Mouse (Mus musculus) cortical plate, adult 2 months (tissue): Measurements from ENCODE around the gene Serpinf2. TPM values are rescaled to one million over a fixed set of nuclear protein-coding genes. Genes with fewer than 3 reads are reported as not detected.
"Not testable (repeated sequence)": the region's sequence is repeated elsewhere in the genome, so short reads cannot be mapped to it uniquely, and the experiment has no call there.

Experiments
- H3K27ac ChIP-seq: fragments of 200-500 bp; 2 replicates; pipeline ENCODE4 v1.5.1; 2012; ENCODE audit warnings: low read length, control low read depth, inconsistent platforms; ENCODE audit not compliant: insufficient read depth
- H3K4me1 ChIP-seq: fragments of 200-500 bp; 2 replicates; pipeline ENCODE4 v1.6.1; 2011; ENCODE audit warnings: low read length; ENCODE audit not compliant: control insufficient read depth, insufficient read depth
- H3K4me3 ChIP-seq: fragments of 200-500 bp; 2 replicates; pipeline ENCODE4 v1.5.1; 2011; ENCODE audit warnings: mild to moderate bottlenecking, low read length, control low read depth; ENCODE audit not compliant: insufficient read depth
- CTCF ChIP-seq: fragments of 200-500 bp; IDR thresholded peaks from 2 replicates; pipeline ENCODE4 v1.5.1; 2011; ENCODE audit warnings: mild to moderate bottlenecking, control low read depth, low read length; ENCODE audit not compliant: insufficient read depth; ENCODE audit errors: extremely low read depth
- POLR2A ChIP-seq: fragments of 200-500 bp; IDR thresholded peaks from 2 replicates; pipeline ENCODE4 v1.6.1; 2011; ENCODE audit warnings: mild to moderate bottlenecking, low read length, control low read depth; ENCODE audit not compliant: insufficient read depth; ENCODE audit errors: extremely low read depth
- polyA plus RNA-seq: library from polyadenylated mRNA; depleted of rRNA; stranded (reverse); fragments of >200 nt; gene quantifications from 2 replicates; pipeline ENCODE4 v1.2.3, GENCODE M21; 2012; rRNA removed

The Serpinf2 gene
- polyA plus RNA-seq, 1 experiment, result 0.15 TPM

- H3K4me1 ChIP-seq, result peaks cover 7% of the 10 kb centered on the region
- no peak overlapping the region for H3K4me3 ChIP-seq
- no peak overlapping the region for H3K27ac ChIP-seq
- TF ChIP-seq POLR2A, result no peak
- no peak for TF ChIP-seq CTCF
Observed at GRCm38 (mm10) chr11:75403301-75404052, 35.9 kb downstream of the Serpinf2 start.

- TF ChIP-seq POLR2A (no peak), CTCF (peak; percentile 77)
- Histone ChIP-seq H3K27ac (no peak overlapping the region), H3K4me1 (peaks cover 8% of the 10 kb centered on the region), H3K4me3 (no peak overlapping the region)
Observed at GRCm38 (mm10) chr11:75402271-75402690, 37.1 kb downstream of the Serpinf2 start.

- Histone ChIP-seq H3K4me1 (peaks cover 8% of the 10 kb centered on the region), H3K4me3 (no peak overlapping the region), H3K27ac (no peak overlapping the region)
- TF ChIP-seq POLR2A (no peak), CTCF (no peak)
Observed at GRCm38 (mm10) chr11:75400099-75400498, 39.3 kb downstream of the Serpinf2 start.

GRCm38 (mm10) chr11:75399411-75399841, 40.0 kb downstream of the Serpinf2 start:
- H3K27ac ChIP-seq, result 0 out of 2 replicates have a peak overlapping the region, but pooled peaks have one; percentile 1

GRCm38 (mm10) chr11:75397452-75397851, 41.9 kb downstream of the Serpinf2 start:
- TF ChIP-seq CTCF (no peak), POLR2A (no peak)
- H3K4me1 ChIP-seq, result peaks cover 8% of the 10 kb centered on the region
- H3K27ac ChIP-seq, result no peak overlapping the region
- H3K4me3 ChIP-seq, result no peak overlapping the region

More at GRCm38 (mm10) chr11:75399411-75399841, 40.0 kb downstream of the Serpinf2 start:
- Histone ChIP-seq H3K4me3 (no peak overlapping the region), H3K4me1 (peaks cover 8% of the 10 kb centered on the region)
- no peak for TF ChIP-seq CTCF
- no peak for TF ChIP-seq POLR2A

- peaks cover 8% of the 10 kb centered on the region for H3K4me1 ChIP-seq
- TF ChIP-seq CTCF, result no peak
- TF ChIP-seq POLR2A, result no peak
- no peak overlapping the region for H3K27ac ChIP-seq
- H3K4me3 ChIP-seq, result no peak overlapping the region
Observed at GRCm38 (mm10) chr11:75395611-75396010, 43.8 kb downstream of the Serpinf2 start.

- H3K27ac ChIP-seq, H3K4me3 ChIP-seq, H3K4me1 ChIP-seq: not testable (repeated sequence)
Observed at GRCm38 (mm10) chr11:75383529-75383928, 55.9 kb downstream of the Serpinf2 start.

Other genes starting within 250 kb of the Serpinf2 start
- gene Dph1, start 248.3 kb downstream of the Serpinf2 start, polyA plus RNA-seq, result 29.1 and 30.9 TPM in 2 replicates
- gene Rtn4rl1, start 245.8 kb downstream of the Serpinf2 start, polyA plus RNA-seq, result 37.9 and 40.1 TPM in 2 replicates
- 31.6 and 36.1 TPM in 2 replicates for gene Rpa1, start 91.3 kb downstream of the Serpinf2 start, polyA plus RNA-seq
- gene Smyd4, start 91.2 kb downstream of the Serpinf2 start, polyA plus RNA-seq, result 9.5 and 10.0 TPM in 2 replicates
- 13.7 and 15.9 TPM in 2 replicates for gene Serpinf1, start 16.9 kb downstream of the Serpinf2 start, polyA plus RNA-seq
- 12.8 and 14.1 TPM in 2 replicates for gene Wdr81, start 15.1 kb upstream of the Serpinf2 start, polyA plus RNA-seq
- gene Tlcd2, start 22.1 kb upstream of the Serpinf2 start, polyA plus RNA-seq, result 0.89 and 1.3 TPM in 2 replicates
- 88.8 and 89.2 TPM in 2 replicates for gene Prpf8, start 47.2 kb upstream of the Serpinf2 start, polyA plus RNA-seq
- 2.8 TPM in 2 replicates for gene Rilp, start 70.5 kb upstream of the Serpinf2 start, polyA plus RNA-seq
- gene Scarf1, start 73.9 kb upstream of the Serpinf2 start, polyA plus RNA-seq, result 2.7 and 3.2 TPM in 2 replicates
- 32.0 and 34.3 TPM in 2 replicates for gene Slc43a2, start 92.1 kb upstream of the Serpinf2 start, polyA plus RNA-seq
- 259 TPM in 2 replicates for gene Pitpna, start 148.5 kb upstream of the Serpinf2 start, polyA plus RNA-seq
- 66.1 and 68.9 TPM in 2 replicates for gene Inpp5k, start 191.4 kb upstream of the Serpinf2 start, polyA plus RNA-seq
- gene Myo1c, start 210.9 kb upstream of the Serpinf2 start, polyA plus RNA-seq, result 17.7 and 19.0 TPM in 2 replicates
- gene Crk, start 239.7 kb upstream of the Serpinf2 start, polyA plus RNA-seq, result 80.5 and 82.5 TPM in 2 replicates